Comparison of ENCODE assay signal across 8 mouse cellular contexts in the genomic region with DNA sequence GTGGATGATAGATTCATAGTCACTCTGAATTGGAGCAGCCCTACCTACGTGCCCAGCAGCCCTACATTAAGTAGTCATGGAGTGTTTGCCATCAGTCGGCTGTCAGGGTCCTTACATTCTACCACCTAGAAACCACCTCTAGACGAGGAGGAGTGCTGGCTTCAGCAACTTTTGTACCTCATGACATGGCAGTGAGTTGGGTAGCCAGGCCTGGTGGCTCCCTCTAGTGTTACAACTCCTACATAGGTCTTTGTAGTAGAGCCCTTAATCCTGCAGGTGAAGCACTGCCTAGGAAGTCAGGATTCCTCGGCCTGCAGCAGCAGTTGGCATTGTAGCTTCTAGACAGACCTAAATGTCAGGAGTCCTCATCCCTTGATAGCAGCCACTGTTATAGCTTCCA. TPM values are rescaled to one million over a fixed set of nuclear protein-coding genes. Genes with fewer than 3 reads are reported as not detected.
A peak's percentile ranks its signal among the peaks of the same experiment; 100 is the strongest.
DNase-seq lines count a peak whose midpoint lies in the region; ATAC-seq lines count a peak whose summit lies in the region.

No protein-coding gene starts in this region.

- DNase-seq in forebrain, embryonic 11.5 days (ENCODE audit: low spot score): peak; percentile 56
- peak; percentile 69 for DNase-seq in A20 (ENCODE audit: low read depth, low spot score)
- DNase-seq in adrenal gland, postnatal 14 days: peak; percentile 70
- DNase-seq in embryonic facial prominence, embryonic 10.5 days (ENCODE audit: low spot score): peak; percentile 28
- DNase-seq in liver, embryonic 13.5 days: peak; percentile 34
- DNase-seq in right cerebral cortex, postnatal 14 days: peak; percentile 31

- no peak overlapping the region for H3K9ac ChIP-seq in forebrain, embryonic 11.5 days (ENCODE audit: low read length)
- H3K9ac ChIP-seq in forebrain, embryonic 15.5 days (replicated peaks): no peak overlapping the region
- H3K9ac ChIP-seq in intestine, embryonic 15.5 days: no peak overlapping the region
- no peak overlapping the region for H3K9ac ChIP-seq in liver, embryonic 13.5 days

- peaks cover 5% of the 10 kb centered on the region; the same call in 1 of the 2 replicates for H3K36me3 ChIP-seq in forebrain, embryonic 11.5 days (ENCODE audit: control insufficient read depth, insufficient read depth, low read length)
- peaks cover 25% of the 10 kb centered on the region for H3K36me3 ChIP-seq in forebrain, embryonic 15.5 days
- H3K36me3 ChIP-seq in embryonic facial prominence, embryonic 10.5 days (replicated peaks): peaks cover 92% of the 10 kb centered on the region
- peaks cover 3% of the 10 kb centered on the region; the same call in 1 of the 2 replicates for H3K36me3 ChIP-seq in intestine, embryonic 15.5 days
- peaks cover 88% of the 10 kb centered on the region for H3K36me3 ChIP-seq in liver, embryonic 13.5 days

- no peak overlapping the region for H3K4me3 ChIP-seq in forebrain, embryonic 11.5 days (ENCODE audit: low read depth, low read length)
- H3K4me3 ChIP-seq in forebrain, embryonic 15.5 days: no peak overlapping the region
- H3K4me3 ChIP-seq in embryonic facial prominence, embryonic 10.5 days: no peak overlapping the region
- no peak overlapping the region for H3K4me3 ChIP-seq in intestine, embryonic 15.5 days (replicated peaks)
- no peak overlapping the region for H3K4me3 ChIP-seq in liver, embryonic 13.5 days (replicated peaks)

- no peaks in the 10 kb centered on the region for H3K27me3 ChIP-seq in forebrain, embryonic 11.5 days (ENCODE audit: control insufficient read depth, insufficient read depth, low read length)
- no peaks in the 10 kb centered on the region for H3K27me3 ChIP-seq in forebrain, embryonic 15.5 days
- no peaks in the 10 kb centered on the region for H3K27me3 ChIP-seq in embryonic facial prominence, embryonic 10.5 days (replicated peaks; ENCODE audit: low read depth, poor library complexity, severe bottlenecking)
- no peaks in the 10 kb centered on the region for H3K27me3 ChIP-seq in intestine, embryonic 15.5 days (replicated peaks)
- no peaks in the 10 kb centered on the region for H3K27me3 ChIP-seq in liver, embryonic 13.5 days

- H3K4me2 ChIP-seq in forebrain, embryonic 11.5 days (ENCODE audit: low read depth, low read length, severe bottlenecking): no peak overlapping the region
- no peak overlapping the region for H3K4me2 ChIP-seq in forebrain, embryonic 15.5 days (replicated peaks)
- no peak overlapping the region for H3K4me2 ChIP-seq in intestine, embryonic 15.5 days (replicated peaks)
- H3K4me2 ChIP-seq in liver, embryonic 13.5 days: no peak overlapping the region

- ATAC-seq in forebrain, embryonic 11.5 days (replicated peaks; ENCODE audit: low FRiP score): no peak
- no peak for ATAC-seq in forebrain, embryonic 15.5 days (replicated peaks)
- peak; percentile 68; the same call in 1 of the 2 replicates for ATAC-seq in intestine, embryonic 15.5 days
- ATAC-seq in liver, embryonic 13.5 days (ENCODE audit: low read depth): peak; percentile 73

- no peaks in the 10 kb centered on the region for H3K4me1 ChIP-seq in forebrain, embryonic 11.5 days (replicated peaks; ENCODE audit: control insufficient read depth, insufficient read depth, low read length)
- H3K4me1 ChIP-seq in forebrain, embryonic 15.5 days: peaks cover 9% of the 10 kb centered on the region; the same call in 1 of the 2 replicates
- no peaks in the 10 kb centered on the region for H3K4me1 ChIP-seq in embryonic facial prominence, embryonic 10.5 days
- H3K4me1 ChIP-seq in intestine, embryonic 15.5 days (replicated peaks): peaks cover 3% of the 10 kb centered on the region; the same call in 1 of the 2 replicates
- H3K4me1 ChIP-seq in liver, embryonic 13.5 days (replicated peaks): no peaks in the 10 kb centered on the region

- no peak overlapping the region for H3K27ac ChIP-seq in forebrain, embryonic 11.5 days (ENCODE audit: low read depth, low read length)
- no peak overlapping the region for H3K27ac ChIP-seq in forebrain, embryonic 15.5 days (replicated peaks)
- no peak overlapping the region for H3K27ac ChIP-seq in embryonic facial prominence, embryonic 10.5 days (replicated peaks)
- no peak overlapping the region for H3K27ac ChIP-seq in intestine, embryonic 15.5 days
- H3K27ac ChIP-seq in liver, embryonic 13.5 days: no peak overlapping the region

- 62% methylated on average over 4 of the region's 4 CpGs for WGBS in forebrain, embryonic 11.5 days
- 58% methylated on average over 4 of the region's 4 CpGs for WGBS in forebrain, embryonic 15.5 days
- 62% methylated on average over 4 of the region's 4 CpGs for WGBS in embryonic facial prominence, embryonic 10.5 days
- 42% methylated on average over 4 of the region's 4 CpGs for WGBS in intestine, embryonic 15.5 days
- WGBS in liver, embryonic 13.5 days (ENCODE audit: insufficient replicate concordance): 46% methylated on average over 4 of the region's 4 CpGs

- no peaks in the 10 kb centered on the region for H3K9me3 ChIP-seq in forebrain, embryonic 11.5 days (ENCODE audit: control insufficient read depth, low read length)
- H3K9me3 ChIP-seq in forebrain, embryonic 15.5 days: no peaks in the 10 kb centered on the region
- no peaks in the 10 kb centered on the region for H3K9me3 ChIP-seq in embryonic facial prominence, embryonic 10.5 days
- no peaks in the 10 kb centered on the region for H3K9me3 ChIP-seq in intestine, embryonic 15.5 days
- no peaks in the 10 kb centered on the region for H3K9me3 ChIP-seq in liver, embryonic 13.5 days (replicated peaks)

RNA-seq across cellular contexts. Expression of a gene that starts 44.7 kb away (rescaled TPM):
- 0.65 and 1.1 TPM in 2 replicates for polyA plus RNA-seq in forebrain, embryonic 11.5 days (2014; fragmentation: Nextera tagmentation; extraction: Ambion mirVana)
- polyA plus RNA-seq in forebrain, embryonic 15.5 days (2015; fragmentation: Nextera tagmentation; extraction: Ambion mirVana): 2.0 and 2.2 TPM in 2 replicates
- 0.15 and 0.53 TPM in 2 replicates for total RNA-seq in adrenal gland, postnatal 14 days (2021)
- 1.4 and 2.0 TPM in 2 replicates for polyA plus RNA-seq in embryonic facial prominence, embryonic 10.5 days (2016; fragmentation: Nextera tagmentation; extraction: Ambion mirVana)
- polyA plus RNA-seq in intestine, embryonic 15.5 days (2015; fragmentation: Nextera tagmentation; extraction: Ambion mirVana): 12.8 and 14.6 TPM in 2 replicates
- polyA plus RNA-seq in liver, embryonic 13.5 days (2015; fragmentation: Nextera tagmentation; extraction: Ambion mirVana): 0.14 TPM in 1 of 2 replicates, not detected in the other

RNA-seq across cellular contexts. Expression of a gene that starts 48.9 kb away (rescaled TPM):
- 4.3 and 4.4 TPM in 2 replicates for polyA plus RNA-seq in forebrain, embryonic 11.5 days (2014; fragmentation: Nextera tagmentation; extraction: Ambion mirVana)
- 4.0 and 4.9 TPM in 2 replicates for polyA plus RNA-seq in forebrain, embryonic 15.5 days (2015; fragmentation: Nextera tagmentation; extraction: Ambion mirVana)
- total RNA-seq in adrenal gland, postnatal 14 days (2021): 9.6 and 10.1 TPM in 2 replicates
- 2.7 and 2.9 TPM in 2 replicates for polyA plus RNA-seq in embryonic facial prominence, embryonic 10.5 days (2016; fragmentation: Nextera tagmentation; extraction: Ambion mirVana)
- polyA plus RNA-seq in intestine, embryonic 15.5 days (2015; fragmentation: Nextera tagmentation; extraction: Ambion mirVana): 2.1 and 2.4 TPM in 2 replicates
- 2.7 and 3.2 TPM in 2 replicates for polyA plus RNA-seq in liver, embryonic 13.5 days (2015; fragmentation: Nextera tagmentation; extraction: Ambion mirVana)

Comparison
In these comparisons a context has a peak if more than half of its experiments do, and no peak if none do; other contexts are left out.
1. ATAC-seq: peak in intestine, embryonic 15.5 days (single experiment) and liver, embryonic 13.5 days (single experiment); none in forebrain, embryonic 11.5 days (single experiment) and forebrain, embryonic 15.5 days (single experiment).
2. Peak in every context shown above with its lines, with median percentiles within 50 percentile points of each other: DNase-seq.